Mouse (Mus musculus) mature B cell (primary cell): ENCODE data around the gene Olfr672.
"Not testable (repeated sequence)": the region's sequence is repeated elsewhere in the genome, so short reads cannot be mapped to it uniquely, and the experiment has no call there.

Experiments used
- in situ Hi-C: fragments of 300-500 bp; cut with MboI; formaldehyde crosslinking; loops from 2 replicates; pipeline ENCODE4 v1.14.3; 2019

The Olfr672 gene

GRCm38 (mm10) chr7:105001929-105002328 lies at the start of gene Olfr672:
Gene Olfr672 (minus strand): TSS chr7:105002029.
- in situ Hi-C loops = no loop called here

GRCm38 (mm10) chr7:105033836-105034235 lies 32.0 kb upstream of the Olfr672 start:
- in situ Hi-C loops = not testable (repeated sequence)

GRCm38 (mm10) chr7:105032398-105032797 lies 30.6 kb upstream of the Olfr672 start, which contains the start of gene Olfr676:
Gene Olfr676 (plus strand): TSS chr7:105032698.
- in situ Hi-C loops = no loop called here

GRCm38 (mm10) chr7:105028360-105028759 lies 26.5 kb upstream of the Olfr672 start, which contains the start of gene Olfr675:
Gene Olfr675 (minus strand): TSS chr7:105028460.
- in situ Hi-C loops = no loop called here

- in situ Hi-C loops = no loop called here
Measured at GRCm38 (mm10) chr7:105022530-105022929, 20.7 kb upstream of the Olfr672 start.

- in situ Hi-C loops = no loop called here
Measured at GRCm38 (mm10) chr7:104979026-104979425, 22.8 kb downstream of the Olfr672 start, which contains the start of gene Olfr671. Gene Olfr671 (minus strand): TSS chr7:104979126.

GRCm38 (mm10) chr7:104972507-104972906 lies 29.3 kb downstream of the Olfr672 start:
- in situ Hi-C loops = not testable (repeated sequence)

GRCm38 (mm10) chr7:104962520-104962919 lies 39.3 kb downstream of the Olfr672 start, which contains the start of gene Olfr670:
Gene Olfr670 (minus strand): TSS chr7:104962620.
- in situ Hi-C loops = no loop called here

- in situ Hi-C loops = not testable (repeated sequence)
Measured at GRCm38 (mm10) chr7:104950234-104950633, 51.6 kb downstream of the Olfr672 start.
